Mouse (Mus musculus) CH12.LX (cell line): Measurements from ENCODE around the gene Pds5a.

Source experiments
- CTCF ChIP-seq, 2 experiments: IDR thresholded peaks in 1 of 2; conservative IDR thresholded peaks in 1 of 2; 2 replicates each; pipeline ENCODE4 v1.5.1; 2011 to 2012; ENCODE audit warnings: low read depth in 2 of 2, low read length in 2 of 2, improper control_type of control experiment in 1 of 2, inconsistent platforms in 1 of 2, mild to moderate bottlenecking in 1 of 2, moderate library complexity in 1 of 2
- TBP ChIP-seq: conservative IDR thresholded peaks from 2 replicates; pipeline ENCODE4 v1.6.1; 2011; ENCODE audit warnings: low read depth, low read length, improper control_type of control experiment
- USF2 ChIP-seq: conservative IDR thresholded peaks from 2 replicates; pipeline ENCODE4 v1.6.1; 2011; ENCODE audit warnings: low read depth, low read length, improper control_type of control experiment

GRCm38 (mm10) chr5:65575896-65576295 is 122.2 kb downstream of the Pds5a start:
- TF ChIP-seq CTCF (conservative IDR thresholded peaks at IDR 0.05 in 1 of 2, IDR thresholded peaks at IDR 0.05 in 1 of 2; ENCODE audit: low read depth in 2 of 2, low read length in 2 of 2) (no peak), TBP (no peak), USF2 (no peak)
